Mouse (Mus musculus): Measurements from ENCODE around the gene Olfr884. TPM values are rescaled to one million over a fixed set of nuclear protein-coding genes. Genes with fewer than 3 reads are reported as not detected.

The Olfr884 gene
- polyA plus RNA-seq (2014; fragmentation: Illumina TruSeq; extraction: RNeasy Lipid Tissue Mini Kit (QIAGEN cat#74804); ENCODE audit: low read depth, low replicate concordance): not detected

GRCm38 (mm10) chr9:38046255-38046654 is at the start of gene Olfr884:
TSS of gene Olfr884 (plus strand) at chr9:38046555.

GRCm38 (mm10) chr9:38025508-38025907 is 20.8 kb upstream of the Olfr884 start, which contains the start of gene Olfr883:
TSS of gene Olfr883 (plus strand) at chr9:38025808.

GRCm38 (mm10) chr9:38061022-38061421 is 14.7 kb downstream of the Olfr884 start, which contains the start of gene Olfr885:
TSS of gene Olfr885 (plus strand) at chr9:38061322.

DNA sequence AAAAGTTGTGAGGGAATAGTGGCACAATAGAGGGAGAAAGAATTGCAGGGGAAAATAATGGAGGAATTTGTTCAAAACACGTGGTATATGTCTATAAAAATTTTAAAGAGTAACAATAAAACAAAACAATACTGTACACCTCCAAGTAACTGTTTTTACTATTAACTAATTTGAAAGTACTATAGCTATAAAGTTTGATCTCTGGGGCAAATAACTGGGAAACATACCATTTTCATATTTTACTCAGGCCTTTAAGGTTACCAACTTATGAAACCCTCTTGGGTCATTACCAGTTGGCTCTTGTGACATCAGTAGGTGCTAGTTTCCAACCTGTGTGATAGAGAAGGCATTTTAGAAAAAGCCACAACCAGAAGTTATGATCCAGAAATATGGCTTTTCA is 37.4 kb downstream of the Olfr884 start, which contains the start of gene Olfr887:
Olfr887 (plus strand) TSS at position 301 of the 400 bp plus-strand sequence.

Other genes starting within 250 kb of the Olfr884 start
- gene Olfr876, start 243.5 kb upstream of the Olfr884 start, polyA plus RNA-seq (2014; fragmentation: Illumina TruSeq; extraction: RNeasy Lipid Tissue Mini Kit (QIAGEN cat#74804); ENCODE audit: low read depth, low replicate concordance): not detected
- not detected for gene Olfr877, start 192.3 kb upstream of the Olfr884 start, polyA plus RNA-seq (2014; fragmentation: Illumina TruSeq; extraction: RNeasy Lipid Tissue Mini Kit (QIAGEN cat#74804); ENCODE audit: low read depth, low replicate concordance)
- gene Olfr145, start 149.8 kb upstream of the Olfr884 start, polyA plus RNA-seq (2014; fragmentation: Illumina TruSeq; extraction: RNeasy Lipid Tissue Mini Kit (QIAGEN cat#74804); ENCODE audit: low read depth, low replicate concordance): not detected
- gene Olfr878, start 128.7 kb upstream of the Olfr884 start, polyA plus RNA-seq (2014; fragmentation: Illumina TruSeq; extraction: RNeasy Lipid Tissue Mini Kit (QIAGEN cat#74804); ENCODE audit: low read depth, low replicate concordance): not detected
- not detected for gene Olfr881, start 54.7 kb upstream of the Olfr884 start, polyA plus RNA-seq (2014; fragmentation: Illumina TruSeq; extraction: RNeasy Lipid Tissue Mini Kit (QIAGEN cat#74804); ENCODE audit: low read depth, low replicate concordance)
- gene Olfr883, start 20.7 kb upstream of the Olfr884 start, polyA plus RNA-seq (2014; fragmentation: Illumina TruSeq; extraction: RNeasy Lipid Tissue Mini Kit (QIAGEN cat#74804); ENCODE audit: low read depth, low replicate concordance): not detected
- not detected for gene Olfr885, start 14.8 kb downstream of the Olfr884 start, polyA plus RNA-seq (2014; fragmentation: Illumina TruSeq; extraction: RNeasy Lipid Tissue Mini Kit (QIAGEN cat#74804); ENCODE audit: low read depth, low replicate concordance)
- not detected for gene Olfr887, start 37.5 kb downstream of the Olfr884 start, polyA plus RNA-seq (2014; fragmentation: Illumina TruSeq; extraction: RNeasy Lipid Tissue Mini Kit (QIAGEN cat#74804); ENCODE audit: low read depth, low replicate concordance)
- gene Olfr888, start 61.6 kb downstream of the Olfr884 start, polyA plus RNA-seq (2014; fragmentation: Illumina TruSeq; extraction: RNeasy Lipid Tissue Mini Kit (QIAGEN cat#74804); ENCODE audit: low read depth, low replicate concordance): not detected
- not detected for gene Olfr889, start 68.6 kb downstream of the Olfr884 start, polyA plus RNA-seq (2014; fragmentation: Illumina TruSeq; extraction: RNeasy Lipid Tissue Mini Kit (QIAGEN cat#74804); ENCODE audit: low read depth, low replicate concordance)
- not detected for gene Olfr890, start 96.0 kb downstream of the Olfr884 start, polyA plus RNA-seq (2014; fragmentation: Illumina TruSeq; extraction: RNeasy Lipid Tissue Mini Kit (QIAGEN cat#74804); ENCODE audit: low read depth, low replicate concordance)
- not detected for gene Olfr891, start 134.3 kb downstream of the Olfr884 start, polyA plus RNA-seq (2014; fragmentation: Illumina TruSeq; extraction: RNeasy Lipid Tissue Mini Kit (QIAGEN cat#74804); ENCODE audit: low read depth, low replicate concordance)
- not detected for gene Olfr893, start 161.8 kb downstream of the Olfr884 start, polyA plus RNA-seq (2014; fragmentation: Illumina TruSeq; extraction: RNeasy Lipid Tissue Mini Kit (QIAGEN cat#74804); ENCODE audit: low read depth, low replicate concordance)
- gene Olfr894, start 171.5 kb downstream of the Olfr884 start, polyA plus RNA-seq (2014; fragmentation: Illumina TruSeq; extraction: RNeasy Lipid Tissue Mini Kit (QIAGEN cat#74804); ENCODE audit: low read depth, low replicate concordance): not detected
- gene Olfr143, start 206.2 kb downstream of the Olfr884 start, polyA plus RNA-seq (2014; fragmentation: Illumina TruSeq; extraction: RNeasy Lipid Tissue Mini Kit (QIAGEN cat#74804); ENCODE audit: low read depth, low replicate concordance): not detected
- not detected for gene Olfr895, start 221.3 kb downstream of the Olfr884 start, polyA plus RNA-seq (2014; fragmentation: Illumina TruSeq; extraction: RNeasy Lipid Tissue Mini Kit (QIAGEN cat#74804); ENCODE audit: low read depth, low replicate concordance)
- gene Olfr896-ps1, start 244.6 kb downstream of the Olfr884 start, polyA plus RNA-seq (2014; fragmentation: Illumina TruSeq; extraction: RNeasy Lipid Tissue Mini Kit (QIAGEN cat#74804); ENCODE audit: low read depth, low replicate concordance): not detected

Measured in heart, adult 10 weeks (tissue).